Mouse (Mus musculus) myocyte (in vitro differentiated cells): Measurements from ENCODE around the gene AY074887. TPM values are rescaled to one million over a fixed set of nuclear protein-coding genes. Genes with fewer than 3 reads are reported as not detected.
A peak's percentile ranks its signal among the peaks of the same experiment; 100 is the strongest.

Experiments
- H3K27me3 ChIP-seq: one replicate; pipeline ENCODE4 v1.6.1; 2011; ENCODE audit not compliant: control insufficient read depth, insufficient read depth, insufficient read length
- H3K36me3 ChIP-seq: one replicate; pipeline ENCODE4 v1.6.1; 2011; ENCODE audit not compliant: control insufficient read depth, insufficient read depth
- H3K4me2 ChIP-seq: one replicate; pipeline ENCODE4 v1.6.1; 2011; ENCODE audit warnings: low read depth, control low read depth
- H3K4me3 ChIP-seq: one replicate; pipeline ENCODE4 v1.5.1; 2011; ENCODE audit warnings: mild to moderate bottlenecking, control low read depth, moderate library complexity
- H3K79me2 ChIP-seq: one replicate; pipeline ENCODE4 v1.6.1; 2011; ENCODE audit not compliant: control insufficient read depth, insufficient read depth
- H3ac ChIP-seq: one replicate; pipeline ENCODE4 v1.6.1; 2011; ENCODE audit not compliant: control insufficient read depth, insufficient read length
- CEBPB ChIP-seq: IDR thresholded peaks from 2 replicates; pipeline ENCODE4 v1.6.1; 2011; ENCODE audit warnings: mild to moderate bottlenecking, moderate library complexity; ENCODE audit not compliant: poor library complexity, insufficient read depth, severe bottlenecking
- E2F4 ChIP-seq: IDR thresholded peaks from one replicate; pipeline ENCODE4 v1.6.1; 2011; ENCODE audit warnings: mild to moderate bottlenecking, control low read depth, moderate library complexity; ENCODE audit not compliant: insufficient read depth
- MAX ChIP-seq: IDR thresholded peaks from one replicate; pipeline ENCODE4 v1.6.1; 2011; ENCODE audit warnings: low read depth, mild to moderate bottlenecking, control low read depth
- MYOD1 ChIP-seq, 3 experiments: IDR thresholded peaks; one replicate each; pipeline ENCODE4 v1.6.1; 2011; ENCODE audit warnings: control low read depth in 2 of 3, low read depth in 2 of 3, mild to moderate bottlenecking in 2 of 3, moderate library complexity in 1 of 3; ENCODE audit not compliant: insufficient read length in 2 of 3, control insufficient read depth in 1 of 3
- MYOG ChIP-seq, 3 experiments: IDR thresholded peaks; one replicate each; pipeline ENCODE4 v1.6.1; 2011; ENCODE audit warnings: control low read depth in 2 of 3, low read depth in 2 of 3, mild to moderate bottlenecking in 2 of 3; ENCODE audit not compliant: insufficient read length in 2 of 3, control insufficient read depth in 1 of 3, insufficient read depth in 1 of 3
- POLR2A ChIP-seq: IDR thresholded peaks from one replicate; pipeline ENCODE4 v1.6.1; 2011; ENCODE audit warnings: low read depth, mild to moderate bottlenecking, control low read depth, moderate library complexity; ENCODE audit not compliant: insufficient read length
- POLR2AphosphoS2 ChIP-seq: IDR thresholded peaks from one replicate; pipeline ENCODE4 v1.6.1; 2011; ENCODE audit warnings: low read depth, control low read depth; ENCODE audit not compliant: insufficient read length
- REST ChIP-seq: IDR thresholded peaks from one replicate; pipeline ENCODE4 v1.6.1; 2011; ENCODE audit warnings: mild to moderate bottlenecking, control low read depth, moderate library complexity; ENCODE audit not compliant: insufficient read depth, insufficient read length
- SRF ChIP-seq: IDR thresholded peaks from one replicate; pipeline ENCODE4 v1.6.1; 2011; ENCODE audit warnings: low read depth; ENCODE audit not compliant: control insufficient read depth, insufficient read length
- TCF12 ChIP-seq: IDR thresholded peaks from one replicate; pipeline ENCODE4 v1.6.1; 2011; ENCODE audit warnings: mild to moderate bottlenecking, control low read depth; ENCODE audit not compliant: poor library complexity, insufficient read depth, severe bottlenecking
- TCF3 ChIP-seq: IDR thresholded peaks from one replicate; pipeline ENCODE4 v1.6.1; 2011; ENCODE audit warnings: low read depth, control low read depth; ENCODE audit not compliant: insufficient read length
- USF1 ChIP-seq: IDR thresholded peaks from one replicate; pipeline ENCODE4 v1.6.1; 2011; ENCODE audit warnings: low read depth, mild to moderate bottlenecking, control low read depth, moderate library complexity
- polyA plus RNA-seq: library from polyadenylated mRNA; unstranded; fragments of >200 nt; fragmentation: generic; extraction: Trizol; gene quantifications from one replicate; pipeline ENCODE4 v1.2.1, GENCODE M21; 2012; ENCODE audit warnings: missing spikeins

The AY074887 gene
- 0.08 TPM for polyA plus RNA-seq

- Histone ChIP-seq H3K79me2 (peaks cover 22% of the 10 kb centered on the region), H3ac (peak within 1 kb of the TSS; percentile 100), H3K4me2 (peak within 1 kb of the TSS; percentile 74), H3K27me3 (no peaks in the 10 kb centered on the region), H3K36me3 (peaks cover 15% of the 10 kb centered on the region), H3K4me3 (peak within 1 kb of the TSS; percentile 71)
- no peak for TF ChIP-seq MYOG (IDR thresholded peaks at IDR 0.05; ENCODE audit: control insufficient read depth in 1 of 3, insufficient read depth in 1 of 3, insufficient read length in 2 of 3, low read depth in 2 of 3)
- TF ChIP-seq USF1: peak; percentile 85
- TF ChIP-seq POLR2AphosphoS2: peak; percentile 78
- no peak for TF ChIP-seq CEBPB
- TF ChIP-seq TCF3: no peak
- TF ChIP-seq REST: no peak
- peak; percentile 74 for TF ChIP-seq POLR2A
- TF ChIP-seq TCF12: no peak
- no peak for TF ChIP-seq MYOD1 (IDR thresholded peaks at IDR 0.05; ENCODE audit: control insufficient read depth in 1 of 3, insufficient read length in 2 of 3, low read depth in 2 of 3)
Measured at GRCm38 (mm10) chr9:54950575-54951321, at the start of gene AY074887, which contains the start of gene Psma4. Gene AY074887 (minus strand): TSS chr9:54950998. Gene Psma4 (plus strand): TSS chr9:54950790.

DNA sequence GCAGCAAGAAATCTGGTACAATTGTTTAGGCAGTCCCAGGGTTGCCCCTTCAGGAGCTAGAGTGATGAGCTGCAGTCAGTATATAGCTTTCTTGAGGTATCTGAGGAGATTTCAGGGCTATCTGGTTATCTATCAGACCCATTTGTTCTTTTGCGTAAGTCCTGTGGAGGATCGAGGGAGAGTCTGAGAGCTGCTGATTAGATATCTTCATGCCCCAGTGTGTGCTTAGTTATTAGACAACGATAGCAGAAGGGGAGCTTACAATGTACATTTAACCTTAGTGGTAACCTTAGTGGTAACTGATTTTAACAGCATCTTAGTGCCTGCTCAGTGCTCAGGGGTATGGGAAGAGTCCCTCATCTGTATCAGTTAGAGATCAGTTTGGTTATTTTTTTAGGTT lies 44.8 kb upstream of the AY074887 start:
- Histone ChIP-seq H3K27me3 (peaks cover 9% of the 10 kb centered on the region), H3K36me3 (no peaks in the 10 kb centered on the region)

GRCm38 (mm10) chr9:54994381-54994780 lies 43.6 kb upstream of the AY074887 start:
- TF ChIP-seq MYOG (IDR thresholded peaks at IDR 0.05; ENCODE audit: control insufficient read depth in 1 of 3, insufficient read depth in 1 of 3, insufficient read length in 2 of 3, low read depth in 2 of 3) (no peak), TCF3 (no peak), TCF12 (no peak), MAX (no peak), POLR2AphosphoS2 (no peak), CEBPB (no peak), USF1 (no peak), MYOD1 (IDR thresholded peaks at IDR 0.05; ENCODE audit: control insufficient read depth in 1 of 3, insufficient read length in 2 of 3, low read depth in 2 of 3) (no peak), SRF (no peak), REST (no peak), E2F4 (no peak), POLR2A (no peak)
- Histone ChIP-seq H3K27me3 (peaks cover 9% of the 10 kb centered on the region), H3K4me2 (no peak overlapping the region), H3K79me2 (no peaks in the 10 kb centered on the region), H3K4me3 (no peak overlapping the region), H3K36me3 (no peaks in the 10 kb centered on the region), H3ac (no peak overlapping the region)

More for the DNA sequence above, 44.8 kb upstream of the AY074887 start:
- H3K4me2 ChIP-seq: no peak overlapping the region
- no peaks in the 10 kb centered on the region for H3K79me2 ChIP-seq
- no peak for TF ChIP-seq TCF3
- no peak for TF ChIP-seq MYOD1 (IDR thresholded peaks at IDR 0.05; ENCODE audit: control insufficient read depth in 1 of 3, insufficient read length in 2 of 3, low read depth in 2 of 3)
- TF ChIP-seq POLR2A: no peak
- TF ChIP-seq CEBPB: no peak
- no peak for TF ChIP-seq MAX
- TF ChIP-seq SRF: no peak
- no peak for TF ChIP-seq POLR2AphosphoS2
- TF ChIP-seq USF1: no peak
- no peak for TF ChIP-seq REST
- no peak for TF ChIP-seq E2F4
- TF ChIP-seq MYOG (IDR thresholded peaks at IDR 0.05; ENCODE audit: control insufficient read depth in 1 of 3, insufficient read depth in 1 of 3, insufficient read length in 2 of 3, low read depth in 2 of 3): no peak
- no peak for TF ChIP-seq TCF12
- no peak overlapping the region for H3K4me3 ChIP-seq
- H3ac ChIP-seq: no peak overlapping the region

GRCm38 (mm10) chr9:54990362-54990761 lies 39.6 kb upstream of the AY074887 start:
- Histone ChIP-seq H3K36me3 (no peaks in the 10 kb centered on the region), H3K27me3 (peaks cover 9% of the 10 kb centered on the region), H3K4me3 (no peak overlapping the region), H3ac (no peak overlapping the region), H3K4me2 (no peak overlapping the region), H3K79me2 (no peaks in the 10 kb centered on the region)
- TF ChIP-seq REST: no peak
- TF ChIP-seq USF1: no peak
- no peak for TF ChIP-seq MYOD1 (IDR thresholded peaks at IDR 0.05; ENCODE audit: control insufficient read depth in 1 of 3, insufficient read length in 2 of 3, low read depth in 2 of 3)
- no peak for TF ChIP-seq E2F4
- TF ChIP-seq POLR2AphosphoS2: no peak
- no peak for TF ChIP-seq TCF12
- TF ChIP-seq POLR2A: no peak
- TF ChIP-seq MYOG (IDR thresholded peaks at IDR 0.05; ENCODE audit: control insufficient read depth in 1 of 3, insufficient read depth in 1 of 3, insufficient read length in 2 of 3, low read depth in 2 of 3): no peak
- no peak for TF ChIP-seq MAX
- no peak for TF ChIP-seq TCF3
- TF ChIP-seq SRF: no peak
- no peak for TF ChIP-seq CEBPB
